Mouse (Mus musculus) liver, embryonic 13.5 days (tissue): ENCODE data around the gene Akap5. TPM values are rescaled to one million over a fixed set of nuclear protein-coding genes. Genes with fewer than 3 reads are reported as not detected.

Experiments
- ATAC-seq: fragments of 200-750 bp; cut with Nextera tagmentation; 2 replicates; pipeline ENCODE4 v1.8.0; 2017; ENCODE audit warnings: low read depth, mild to moderate bottlenecking, moderate number of reproducible peaks, moderate library complexity
- DNase-seq: peaks from one replicate; pipeline ENCODE4 v3.0.0; 2022
- H3K27ac ChIP-seq: fragments of 300-500 bp; sonication (generic); 2 replicates; pipeline ENCODE4 v1.5.1; 2015; ENCODE audit warnings: moderate library complexity, mild to moderate bottlenecking, inconsistent platforms
- H3K27me3 ChIP-seq: fragments of 300-500 bp; sonication (generic); 2 replicates; pipeline ENCODE4 v1.6.1; 2015; ENCODE audit warnings: mild to moderate bottlenecking, inconsistent platforms
- H3K36me3 ChIP-seq: fragments of 300-500 bp; sonication (generic); 2 replicates; pipeline ENCODE4 v1.6.1; 2015; ENCODE audit warnings: mild to moderate bottlenecking, inconsistent platforms
- H3K4me1 ChIP-seq: fragments of 300-500 bp; sonication (generic); replicated peaks from 2 replicates; pipeline ENCODE4 v1.6.1; 2015; ENCODE audit warnings: inconsistent platforms
- H3K4me2 ChIP-seq: fragments of 300-500 bp; sonication (generic); 2 replicates; pipeline ENCODE4 v1.6.1; 2015; ENCODE audit warnings: inconsistent platforms, mild to moderate bottlenecking, moderate library complexity
- H3K4me3 ChIP-seq: fragments of 300-500 bp; sonication (generic); replicated peaks from 2 replicates; pipeline ENCODE4 v1.5.1; 2015; ENCODE audit warnings: mild to moderate bottlenecking, inconsistent platforms
- H3K9ac ChIP-seq: fragments of 300-500 bp; sonication (generic); 2 replicates; pipeline ENCODE4 v1.6.1; 2015; ENCODE audit warnings: mild to moderate bottlenecking, inconsistent platforms
- H3K9me3 ChIP-seq: fragments of 300-500 bp; sonication (generic); replicated peaks from 2 replicates; pipeline ENCODE4 v1.6.1; 2016; ENCODE audit warnings: inconsistent platforms
- WGBS: fragments of 180-500 bp; shearing (Covaris S2); methylation state at CpG from one replicate; pipeline ENCODE4 v1.1.7; 2015; ENCODE audit not compliant: insufficient replicate concordance; 5-methylcytosine and 5-hydroxymethylcytosine counted together
- polyA plus RNA-seq: library from polyadenylated mRNA; unstranded; fragments of >200 nt; fragmentation: Nextera tagmentation; extraction: Ambion mirVana; gene quantifications from 2 replicates; pipeline ENCODE4 v1.2.1, GENCODE M21; 2015

Gene Akap5
- polyA plus RNA-seq, 1 experiment from 2014 or later: 0.43 TPM

- Histone ChIP-seq H3K4me2 (peak within 1 kb of the TSS; percentile 89), H3K27me3 (no peaks in the 10 kb centered on the region), H3K9me3 (no peaks in the 10 kb centered on the region), H3K4me1 (peaks cover 73% of the 10 kb centered on the region), H3K4me3 (peak within 1 kb of the TSS; percentile 91), H3K9ac (peak within 1 kb of the TSS; percentile 98), H3K36me3 (no peaks in the 10 kb centered on the region), H3K27ac (peak within 1 kb of the TSS; percentile 97)
- under 1% methylated on average over 98 of the region's 99 CpGs for WGBS
- ATAC-seq: peak; percentile 38
- peak; percentile 73 for DNase-seq
Measured at GRCm38 (mm10) chr12:76369978-76370830, 45.5 kb downstream of the Akap5 start, which contains the start of gene Zbtb1. Gene Zbtb1, plus strand, starts transcription at chr12:76370266.

GRCm38 (mm10) chr12:76370831-76371571 is 46.3 kb downstream of the Akap5 start:
- no peaks in the 10 kb centered on the region for H3K36me3 ChIP-seq
- WGBS: under 1% methylated on average over 60 of the region's 63 CpGs
- H3K4me3 ChIP-seq: peak overlapping the region; percentile 91
- ATAC-seq: peak; percentile 57
- peak overlapping the region; percentile 98 for H3K9ac ChIP-seq
- peaks cover 74% of the 10 kb centered on the region for H3K4me1 ChIP-seq
- H3K27ac ChIP-seq: peak overlapping the region; percentile 97
- H3K4me2 ChIP-seq: peak overlapping the region; percentile 89
- peak; percentile 72 for DNase-seq
- H3K9me3 ChIP-seq: no peaks in the 10 kb centered on the region
- H3K27me3 ChIP-seq: no peaks in the 10 kb centered on the region

- DNase-seq (no peak), ATAC-seq (no peak)
- Histone ChIP-seq H3K9ac (peak overlapping the region; percentile 98), H3K4me3 (peak overlapping the region; percentile 91), H3K36me3 (no peaks in the 10 kb centered on the region), H3K4me1 (peaks cover 74% of the 10 kb centered on the region), H3K27ac (peak overlapping the region; percentile 97), H3K27me3 (no peaks in the 10 kb centered on the region), H3K4me2 (peak overlapping the region; percentile 89), H3K9me3 (no peaks in the 10 kb centered on the region)
- 20% methylated on average over 7 of the region's 7 CpGs for WGBS
Measured at GRCm38 (mm10) chr12:76372046-76372445, 47.4 kb downstream of the Akap5 start.

GRCm38 (mm10) chr12:76372881-76373818 is 48.5 kb downstream of the Akap5 start:
- no peak for ATAC-seq
- Histone ChIP-seq H3K27ac (peak overlapping the region; percentile 97), H3K4me3 (peak overlapping the region; percentile 91), H3K9me3 (no peaks in the 10 kb centered on the region), H3K4me1 (peaks cover 74% of the 10 kb centered on the region), H3K9ac (peak overlapping the region; percentile 98), H3K27me3 (no peaks in the 10 kb centered on the region), H3K4me2 (peak overlapping the region; percentile 89), H3K36me3 (no peaks in the 10 kb centered on the region)
- no peak for DNase-seq
- WGBS: 60% methylated on average over 7 of the region's 7 CpGs

GRCm38 (mm10) chr12:76373991-76374390 is 49.3 kb downstream of the Akap5 start:
- ATAC-seq: no peak
- Histone ChIP-seq H3K4me1 (peaks cover 74% of the 10 kb centered on the region), H3K36me3 (0 out of 2 replicates have a peak, but pooled peaks cover 3% of the 10 kb centered on the region), H3K27me3 (no peaks in the 10 kb centered on the region), H3K9me3 (no peaks in the 10 kb centered on the region), H3K9ac (peak overlapping the region; percentile 15; the same call in 1 of the 2 replicates), H3K27ac (peak overlapping the region; percentile 83), H3K4me3 (no peak overlapping the region), H3K4me2 (peak overlapping the region; percentile 54)
- no peak for DNase-seq
- 69% methylated on average over 6 of the region's 6 CpGs for WGBS

- peak overlapping the region; percentile 54 for H3K4me2 ChIP-seq
- H3K27ac ChIP-seq: peak overlapping the region; percentile 83
- H3K9ac ChIP-seq: peak overlapping the region; percentile 53
- ATAC-seq: no peak
- H3K27me3 ChIP-seq: no peaks in the 10 kb centered on the region
- H3K9me3 ChIP-seq: no peaks in the 10 kb centered on the region
- DNase-seq: no peak
- 53% methylated on average over 4 of the region's 4 CpGs for WGBS
- H3K4me3 ChIP-seq: peak overlapping the region; percentile 26
- H3K36me3 ChIP-seq: peaks cover 9% of the 10 kb centered on the region; the same call in 1 of the 2 replicates
- peaks cover 84% of the 10 kb centered on the region for H3K4me1 ChIP-seq
Measured at GRCm38 (mm10) chr12:76374911-76375310, 50.2 kb downstream of the Akap5 start.

- no peaks in the 10 kb centered on the region for H3K9me3 ChIP-seq
- peaks cover 14% of the 10 kb centered on the region; the same call in 1 of the 2 replicates for H3K36me3 ChIP-seq
- H3K27me3 ChIP-seq: no peaks in the 10 kb centered on the region
- peak; percentile 73 for DNase-seq
- WGBS: 12% methylated on average over 3 of the region's 3 CpGs
- peak overlapping the region; percentile 26 for H3K4me3 ChIP-seq
- peak; percentile 73 for ATAC-seq
- peak overlapping the region; percentile 53 for H3K9ac ChIP-seq
- H3K4me1 ChIP-seq: peaks cover 90% of the 10 kb centered on the region
- H3K4me2 ChIP-seq: peak overlapping the region; percentile 54
- H3K27ac ChIP-seq: peak overlapping the region; percentile 83
Measured at GRCm38 (mm10) chr12:76375506-76375905, 50.8 kb downstream of the Akap5 start.

- no peak for DNase-seq
- Histone ChIP-seq H3K36me3 (peaks cover 14% of the 10 kb centered on the region; the same call in 1 of the 2 replicates), H3K9me3 (no peaks in the 10 kb centered on the region), H3K27ac (peak overlapping the region; percentile 83), H3K27me3 (no peaks in the 10 kb centered on the region), H3K4me3 (no peak overlapping the region), H3K4me1 (peaks cover 90% of the 10 kb centered on the region), H3K9ac (peak overlapping the region; percentile 52), H3K4me2 (peak overlapping the region; percentile 54)
- 21% methylated on average over 7 of the region's 7 CpGs for WGBS
- ATAC-seq: no peak
Measured at GRCm38 (mm10) chr12:76376649-76377048, 52.0 kb downstream of the Akap5 start.

GRCm38 (mm10) chr12:76377059-76377458 is 52.4 kb downstream of the Akap5 start:
- peak; percentile 7; the same call in 1 of the 2 replicates for ATAC-seq
- Histone ChIP-seq H3K4me2 (no peak overlapping the region; the same call in 1 of the 2 replicates), H3K27ac (peak overlapping the region; percentile 15; the same call in 1 of the 2 replicates), H3K9me3 (no peaks in the 10 kb centered on the region), H3K4me1 (peaks cover 86% of the 10 kb centered on the region), H3K36me3 (peaks cover 14% of the 10 kb centered on the region; the same call in 1 of the 2 replicates), H3K9ac (no peak overlapping the region), H3K4me3 (no peak overlapping the region), H3K27me3 (no peaks in the 10 kb centered on the region)
- DNase-seq: no peak
- 85% methylated on average over 6 of the region's 6 CpGs for WGBS

GRCm38 (mm10) chr12:76377726-76378125 is 53.0 kb downstream of the Akap5 start:
- H3K9ac ChIP-seq: peak overlapping the region; percentile 13; the same call in 1 of the 2 replicates
- H3K36me3 ChIP-seq: peaks cover 14% of the 10 kb centered on the region; the same call in 1 of the 2 replicates
- H3K4me2 ChIP-seq: no peak overlapping the region
- no peak for ATAC-seq
- peak overlapping the region; percentile 15; the same call in 1 of the 2 replicates for H3K27ac ChIP-seq
- no peaks in the 10 kb centered on the region for H3K9me3 ChIP-seq
- 87% methylated on average over 3 of the region's 3 CpGs for WGBS
- H3K4me1 ChIP-seq: peaks cover 79% of the 10 kb centered on the region
- DNase-seq: no peak
- no peaks in the 10 kb centered on the region for H3K27me3 ChIP-seq
- H3K4me3 ChIP-seq: no peak overlapping the region
